Comparison of ENCODE assay signal across 16 mouse cellular contexts in genomic region chr16:24860445-24860844, GRCm38 (mm10).
DNase-seq lines count a peak whose midpoint lies in the region; ATAC-seq and TF ChIP-seq lines count a peak whose summit lies in the region.
"Had no signal": no experiment of that assay in that cellular context is flagged by ENCODE, and none has a peak within 500 bp of the region (broad histone marks: within the 10 kb centered on the region; RNA-seq: fewer than 3 reads in every experiment).

No protein-coding gene starts in this region.

- intact Hi-C loops in gastrocnemius, adult 2 months (cut with DNase I), result no loop called here

- no peak overlapping the region; the same call in 1 of the 2 replicates for H3K27ac ChIP-seq in gastrocnemius, adult 2 months
- no peak overlapping the region for H3K27ac ChIP-seq in midbrain, embryonic 13.5 days
- H3K27ac ChIP-seq: embryonic facial prominence, embryonic 13.5 days; hindbrain, postnatal 0 days had no signal

- H3K9me3 ChIP-seq in midbrain, embryonic 13.5 days, result no peaks in the 10 kb centered on the region
- H3K9me3 ChIP-seq: embryonic facial prominence, embryonic 13.5 days; megakaryocyte, embryonic 14.5 days had no signal

- peak; percentile 20 for DNase-seq in gastrocnemius, adult 2 months
- no peak for DNase-seq in gastrocnemius, postnatal 4 days (ENCODE audit: low spot score in 2 of 2)
- DNase-seq in cerebellum, postnatal 36 days, result peak; percentile 18 to 24
- peak; percentile 79 for DNase-seq in splenic B cell, adult 2 months (ENCODE audit: low read depth, low spot score)
- DNase-seq in ovary, adult 18-20 months (ENCODE audit: low spot score), result no peak
- no peak for DNase-seq in layer of hippocampus, postnatal 14 days (ENCODE audit: low spot score in 2 of 2)
- DNase-seq: adrenal gland, adult 2 months; gastrocnemius, postnatal 14 days; liver, postnatal 0 days; right cerebral cortex, adult 18-20 months had no signal

- H3K9ac ChIP-seq in midbrain, embryonic 13.5 days (replicated peaks), result no peak overlapping the region
- H3K9ac ChIP-seq: embryonic facial prominence, embryonic 13.5 days; liver, postnatal 0 days had no signal

- no peaks in the 10 kb centered on the region for H3K36me3 ChIP-seq in splenic B cell, adult 2 months (ENCODE audit: control insufficient read depth, insufficient read depth, low read length, poor library complexity, severe bottlenecking)
- H3K36me3 ChIP-seq in midbrain, embryonic 13.5 days, result no peaks in the 10 kb centered on the region
- H3K36me3 ChIP-seq: embryonic facial prominence, embryonic 13.5 days had no signal

- ATAC-seq in CD4-positive, CD25-positive, alpha-beta regulatory T cell, adult 4 months, result peak; percentile 80
- ATAC-seq in midbrain, embryonic 13.5 days, result no peak
- ATAC-seq: forebrain, embryonic 14.5 days; hindbrain, postnatal 0 days; liver, postnatal 0 days had no signal

- H3K27me3 ChIP-seq in splenic B cell, adult 2 months (ENCODE audit: control insufficient read depth, insufficient read depth, low read length, poor library complexity, severe bottlenecking), result no peaks in the 10 kb centered on the region
- H3K27me3 ChIP-seq in midbrain, embryonic 13.5 days, result no peaks in the 10 kb centered on the region
- H3K27me3 ChIP-seq: embryonic facial prominence, embryonic 13.5 days had no signal

- TF ChIP-seq CTCF in gastrocnemius, adult 2 months (IDR thresholded peaks at IDR 0.05), result no peak

- H3K4me1 ChIP-seq in midbrain, embryonic 13.5 days (replicated peaks), result no peaks in the 10 kb centered on the region

- H3K4me3 ChIP-seq in gastrocnemius, adult 2 months, result no peak overlapping the region
- H3K4me3 ChIP-seq in midbrain, embryonic 13.5 days (replicated peaks), result no peak overlapping the region
- H3K4me3 ChIP-seq: embryonic facial prominence, embryonic 13.5 days; megakaryocyte, embryonic 14.5 days had no signal

- no peak overlapping the region for H3K4me2 ChIP-seq in midbrain, embryonic 13.5 days (replicated peaks)
- H3K4me2 ChIP-seq: embryonic facial prominence, embryonic 13.5 days had no signal

- WGBS in midbrain, embryonic 13.5 days, result 90% methylated on average over 7 of the region's 7 CpGs

Comparison
In these comparisons a context has a peak if more than half of its experiments do, and no peak if none do; other contexts are left out.
1. DNase-seq: peak in gastrocnemius, adult 2 months (single experiment), cerebellum, postnatal 36 days (2 of 2) and splenic B cell, adult 2 months (single experiment); none in gastrocnemius, postnatal 4 days (0 of 2), ovary, adult 18-20 months (single experiment) and layer of hippocampus, postnatal 14 days (0 of 2).